ENCODE assay signal across 8 mouse cellular contexts in genomic region chr3:151293981-151294605, GRCm38 (mm10).
DNase-seq lines count a peak whose midpoint lies in the region; ATAC-seq and TF ChIP-seq lines count a peak whose summit lies in the region.

No protein-coding gene starts in this region.

- H3K9me3 ChIP-seq in stomach, embryonic 15.5 days: no peaks in the 10 kb centered on the region

- 27% methylated on average over 11 of the region's 11 CpGs for whole genome bisulfite sequencing in heart, adult 2 months
- WGBS in kidney, adult 2 months: 54% methylated on average over 11 of the region's 11 CpGs
- 28% methylated on average over 11 of the region's 11 CpGs for WGBS in stomach, embryonic 15.5 days

- H3K4me3 ChIP-seq in heart, adult 2 months: peak overlapping the region; percentile 24
- no peak overlapping the region for H3K4me3 ChIP-seq in kidney, adult 2 months (ENCODE audit: insufficient read depth, low read depth, low read length)
- no peak overlapping the region for H3K4me3 ChIP-seq in stomach, embryonic 15.5 days (replicated peaks)

- DNase-seq in adrenal gland, adult 2 months: peak; percentile 79
- DNase-seq in cerebellum, adult 9-10 months: peak; percentile 76
- peak; percentile 60 to 65 for DNase-seq in heart, adult 2 months
- DNase-seq in kidney, adult 2 months: peak; percentile 62
- peak; percentile 5 for DNase-seq in lung, postnatal 14 days
- no peak for DNase-seq in B cell, adult 2 months
- DNase-seq in layer of hippocampus, adult 9-10 months (ENCODE audit: low spot score): no peak

- peaks cover 10% of the 10 kb centered on the region for H3K4me1 ChIP-seq in heart, adult 2 months (ENCODE audit: control insufficient read depth, insufficient read depth, low read length)
- H3K4me1 ChIP-seq in kidney, adult 2 months (ENCODE audit: control insufficient read depth, insufficient read depth, low read length): no peaks in the 10 kb centered on the region; the same call in 1 of the 2 replicates
- H3K4me1 ChIP-seq in stomach, embryonic 15.5 days: no peaks in the 10 kb centered on the region

- no peaks in the 10 kb centered on the region for H3K79me2 ChIP-seq in heart, adult 2 months (replicated peaks; ENCODE audit: control insufficient read depth, insufficient read depth, low read length)

- ATAC-seq in stomach, embryonic 15.5 days (ENCODE audit: insufficient read depth, low FRiP score, low read depth): peak; percentile 56; the same call in 1 of the 2 replicates

- H3K36me3 ChIP-seq in heart, adult 2 months (ENCODE audit: control insufficient read depth, insufficient read depth, low read length): peaks cover 12% of the 10 kb centered on the region
- H3K36me3 ChIP-seq in kidney, adult 2 months (ENCODE audit: control insufficient read depth, insufficient read depth, low read length): no peaks in the 10 kb centered on the region
- no peaks in the 10 kb centered on the region for H3K36me3 ChIP-seq in stomach, embryonic 15.5 days

- H3K27ac ChIP-seq in heart, adult 2 months: peak overlapping the region; percentile 91
- H3K27ac ChIP-seq in kidney, adult 2 months (ENCODE audit: insufficient read depth, low read depth, low read length): peak overlapping the region; percentile 71
- H3K27ac ChIP-seq in stomach, embryonic 15.5 days: no peak overlapping the region

- H3K9ac ChIP-seq in heart, adult 2 months (ENCODE audit: low read depth, low read length): peak overlapping the region; percentile 34
- no peak overlapping the region for H3K9ac ChIP-seq in stomach, embryonic 15.5 days

- TF ChIP-seq CTCF in heart, adult 2 months (IDR thresholded peaks at IDR 0.05): no peak
- no peak for TF ChIP-seq CTCF in kidney, adult 2 months (conservative IDR thresholded peaks at IDR 0.05; ENCODE audit: insufficient read depth, insufficient read length, low read depth, low read length)

- no peaks in the 10 kb centered on the region for H3K27me3 ChIP-seq in heart, adult 2 months (ENCODE audit: control insufficient read depth, insufficient read depth, low read length)
- H3K27me3 ChIP-seq in kidney, adult 2 months (replicated peaks; ENCODE audit: control insufficient read depth, insufficient read depth, low read length): no peaks in the 10 kb centered on the region
- no peaks in the 10 kb centered on the region for H3K27me3 ChIP-seq in stomach, embryonic 15.5 days (replicated peaks)

- H3K4me2 ChIP-seq in stomach, embryonic 15.5 days: peak overlapping the region; percentile 9; the same call in 1 of the 2 replicates

- peak; percentile 84 for TF ChIP-seq POLR2A in heart, adult 2 months (IDR thresholded peaks at IDR 0.05; ENCODE audit: insufficient read depth, low read depth, low read length)
- TF ChIP-seq POLR2A in kidney, adult 2 months (IDR thresholded peaks at IDR 0.05; ENCODE audit: low read depth, low read length): no peak

- intact Hi-C loops in heart, adult 2 months (cut with DNase I): loop anchor here (1.0 kb wide), 1 partner anchor 130 kb away; no protein-coding TSS in a partner anchor

- peak; percentile 87 for TF ChIP-seq EP300 in heart, adult 2 months (IDR thresholded peaks at IDR 0.05; ENCODE audit: insufficient read depth, low read depth, low read length)

Comparison
In these comparisons a context has a peak if more than half of its experiments do, and no peak if none do; other contexts are left out.
1. DNase-seq: peak in adrenal gland, adult 2 months (single experiment), cerebellum, adult 9-10 months (single experiment), heart, adult 2 months (2 of 2), kidney, adult 2 months (single experiment) and lung, postnatal 14 days (single experiment); none in B cell, adult 2 months (0 of 2) and layer of hippocampus, adult 9-10 months (single experiment).